Mouse (Mus musculus) left cerebral cortex, adult 9 months (tissue): Measurements from ENCODE around the gene Rint1.

ENCODE experiments used
- DNase-seq, 2 experiments: peaks; one replicate each; pipeline ENCODE4 v3.0.0; 2022; ENCODE audit warnings: low spot score in 2 of 2

Gene Rint1

GRCm38 (mm10) chr5:23864054-23864965 lies 76.8 kb downstream of the Rint1 start:
- no peak for DNase-seq

GRCm38 (mm10) chr5:23865941-23866340 lies 78.4 kb downstream of the Rint1 start:
- no peak for DNase-seq
